Mouse (Mus musculus) T-helper 1 cell (primary cell): Measurements from ENCODE around the gene Tmtc2.

Experiments used
- in situ Hi-C: fragments of 300-600 bp; cut with MboI, MseI; formaldehyde crosslinking; loops from one replicate; pipeline ENCODE4 v1.15.1; 2025; ENCODE audit warnings: high pct_unique_total_duplicates

Gene Tmtc2

GRCm38 (mm10) chr10:105544004-105545003, 29.9 kb downstream of the Tmtc2 start:
- in situ Hi-C loops: no loop called here

- in situ Hi-C loops: no loop called here
Measured at GRCm38 (mm10) chr10:105542081-105542480, 32.2 kb downstream of the Tmtc2 start.

DNA sequence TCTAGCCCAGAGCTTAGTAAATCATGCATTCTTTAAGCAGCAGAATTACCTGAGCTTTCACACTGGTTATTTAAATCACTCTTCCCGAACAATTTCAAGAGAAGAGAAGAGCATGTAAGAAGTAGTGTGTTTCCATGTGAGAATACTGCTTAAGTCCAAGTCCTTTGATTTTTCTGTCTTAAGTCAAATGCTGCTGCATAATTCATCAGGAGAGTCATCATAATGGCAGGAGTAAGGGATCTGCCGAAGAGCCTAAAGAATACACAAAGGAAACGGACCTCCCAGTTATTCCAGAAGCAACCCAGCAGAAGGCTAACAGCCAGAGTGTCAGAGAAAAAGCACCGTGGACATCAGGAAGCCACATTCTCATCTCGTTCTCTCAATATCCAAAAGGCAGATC, 34.6 kb downstream of the Tmtc2 start:
- in situ Hi-C loops: no loop called here

GRCm38 (mm10) chr10:105536910-105537309, 37.3 kb downstream of the Tmtc2 start:
- in situ Hi-C loops: no loop called here

GRCm38 (mm10) chr10:105535848-105536247, 38.4 kb downstream of the Tmtc2 start:
- in situ Hi-C loops: no loop called here

DNA sequence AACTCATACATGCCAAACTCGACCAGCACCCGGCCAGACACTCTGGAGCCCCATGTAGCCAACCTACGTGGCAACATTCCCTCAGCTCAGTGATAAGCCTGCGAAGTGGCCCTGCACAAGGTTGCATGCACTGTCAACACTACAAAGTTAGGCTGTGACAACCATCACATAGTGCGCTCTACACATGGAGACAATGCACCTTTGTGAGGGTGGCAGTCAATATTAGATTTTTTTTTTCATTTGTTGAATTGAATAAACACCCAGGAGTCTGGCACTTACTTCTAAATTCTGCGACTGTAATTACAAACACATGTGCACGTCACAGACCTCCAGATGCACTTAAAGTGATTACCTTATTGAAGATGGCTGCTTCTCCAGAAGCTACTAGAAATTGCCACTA, 41.5 kb downstream of the Tmtc2 start:
- in situ Hi-C loops: no loop called here

- in situ Hi-C loops: no loop called here
Measured at GRCm38 (mm10) chr10:105532019-105532525, 42.2 kb downstream of the Tmtc2 start.

- in situ Hi-C loops: no loop called here
Measured at GRCm38 (mm10) chr10:105531080-105531894, 43.0 kb downstream of the Tmtc2 start.

GRCm38 (mm10) chr10:105523405-105524088, 50.7 kb downstream of the Tmtc2 start:
- in situ Hi-C loops: no loop called here

GRCm38 (mm10) chr10:105522431-105522830, 51.8 kb downstream of the Tmtc2 start:
- in situ Hi-C loops: no loop called here

DNA sequence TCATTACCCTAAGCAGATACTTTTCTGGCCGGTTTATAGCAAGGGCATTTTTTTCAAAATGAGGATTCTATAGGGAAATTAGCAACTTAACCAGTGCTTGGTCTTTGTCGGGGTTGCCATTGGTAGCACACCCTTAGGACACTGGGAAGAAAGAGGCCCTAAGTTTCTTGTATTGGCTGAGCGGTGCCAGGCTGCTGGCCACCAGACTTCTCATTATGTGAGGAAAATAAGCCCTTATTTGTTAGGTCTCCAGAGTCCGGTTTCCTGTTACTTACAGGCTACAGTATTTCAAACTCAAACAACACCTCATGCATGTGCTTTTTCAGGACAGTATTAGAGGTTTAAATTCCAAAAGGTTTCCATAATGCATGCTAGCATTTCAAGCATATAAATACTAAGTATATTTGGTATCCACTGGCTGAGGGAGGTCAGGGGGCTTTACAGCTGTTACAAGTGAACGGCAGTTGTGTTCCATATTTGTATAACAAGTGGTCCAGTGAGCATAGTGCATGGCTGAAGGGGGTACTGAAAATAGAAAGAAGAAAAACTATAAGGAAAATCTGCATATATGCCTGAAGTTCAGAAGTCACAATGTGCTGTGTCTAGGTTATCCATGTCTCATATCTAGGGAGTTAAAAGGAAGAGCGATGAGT, 55.0 kb downstream of the Tmtc2 start:
- in situ Hi-C loops: no loop called here

GRCm38 (mm10) chr10:105518144-105518543, 56.1 kb downstream of the Tmtc2 start:
- in situ Hi-C loops: no loop called here

GRCm38 (mm10) chr10:105513777-105514322, 60.4 kb downstream of the Tmtc2 start:
- in situ Hi-C loops: no loop called here

DNA sequence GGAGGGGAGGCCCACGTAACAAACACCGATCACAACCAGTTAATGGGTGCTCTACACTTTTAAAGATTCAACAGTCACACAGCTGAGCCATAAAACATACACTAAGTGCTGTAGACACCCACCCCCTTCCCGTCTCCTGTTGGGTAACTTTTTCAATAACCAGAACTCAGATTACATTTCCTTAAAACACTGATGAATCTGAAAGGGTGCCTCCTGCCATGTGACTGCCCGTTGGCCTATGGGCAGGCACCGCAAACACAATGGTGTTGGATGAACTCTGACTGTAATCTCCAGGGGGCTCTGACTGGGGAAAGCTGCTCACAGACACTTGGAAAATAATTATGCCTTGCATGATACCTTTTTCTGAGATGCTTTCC, 64.4 kb downstream of the Tmtc2 start:
- in situ Hi-C loops: loop anchor here (10.0 kb wide), 1 partner anchor 1345 kb away; no protein-coding TSS in a partner anchor

DNA sequence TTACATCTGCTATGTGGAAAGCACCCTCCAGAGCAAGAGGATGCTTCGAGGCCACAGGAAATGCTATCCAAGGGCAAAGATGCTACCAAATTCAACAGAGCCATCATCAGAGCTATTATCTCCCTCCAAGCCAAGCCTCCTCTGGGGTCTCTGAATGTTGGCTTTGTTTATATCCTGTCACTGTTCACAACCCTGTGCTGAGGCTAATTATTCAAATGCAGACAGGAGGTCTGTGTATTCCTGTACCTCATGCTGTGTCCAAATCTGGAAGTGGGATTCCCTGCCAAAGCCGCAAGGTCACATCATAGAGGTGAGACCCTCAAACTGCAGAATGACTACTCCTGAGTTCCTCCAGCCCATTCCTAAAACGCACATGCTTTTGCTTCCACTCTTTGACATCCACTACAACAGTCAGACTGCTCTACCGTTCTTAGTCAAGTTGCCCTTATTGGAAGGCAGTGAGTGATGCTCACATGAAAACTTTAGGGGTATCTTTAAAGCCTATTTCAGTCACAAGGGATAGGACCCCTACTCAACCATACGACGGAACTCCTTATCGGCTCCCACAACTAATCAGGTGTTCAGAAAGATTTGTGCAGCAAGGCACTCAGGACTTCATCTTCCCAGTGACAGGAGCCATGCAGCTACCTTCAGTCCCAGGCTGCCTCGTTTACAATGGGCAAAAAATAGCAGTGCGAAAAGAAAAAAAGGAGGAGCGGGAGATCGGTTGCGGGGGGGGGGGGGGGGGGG, 64.9 kb downstream of the Tmtc2 start:
- in situ Hi-C loops: loop anchor here (10.0 kb wide), 1 partner anchor 1345 kb away; no protein-coding TSS in a partner anchor

DNA sequence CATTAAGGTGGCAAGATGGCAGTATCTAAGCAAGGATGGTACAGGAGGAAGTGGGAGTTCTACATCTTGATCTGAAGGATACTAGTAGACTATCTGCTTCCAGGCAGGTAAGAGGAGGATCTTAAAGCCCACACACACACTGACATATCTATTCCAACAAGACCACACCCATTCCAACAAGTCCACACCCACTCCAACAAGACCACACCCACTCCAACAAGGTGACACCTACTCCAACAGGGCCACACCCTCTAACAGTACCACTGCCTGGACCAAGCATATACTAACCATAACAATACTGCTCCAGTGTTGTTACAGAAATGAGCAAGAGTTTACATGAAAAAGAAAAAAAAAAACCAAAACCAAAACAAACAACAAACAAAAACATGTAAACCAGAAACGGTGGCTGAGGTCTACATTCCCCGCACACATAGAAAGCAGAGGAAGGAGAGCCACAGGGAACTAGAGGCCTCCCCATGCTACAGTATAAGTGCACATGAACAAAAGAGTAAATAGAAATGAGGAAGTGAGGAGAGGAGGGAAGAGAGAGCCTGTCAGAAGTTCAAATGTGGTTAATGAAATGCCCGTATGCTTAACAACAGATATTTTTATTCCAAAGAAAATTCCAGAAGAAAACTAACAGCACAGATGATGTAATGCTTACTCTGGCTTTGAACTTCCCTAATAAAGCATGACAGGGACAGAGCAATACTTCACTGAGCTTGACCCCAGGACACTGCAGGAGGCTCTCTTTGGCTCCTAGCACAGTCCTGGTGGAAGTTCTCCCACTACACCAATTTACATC, 66.1 kb downstream of the Tmtc2 start:
- in situ Hi-C loops: loop anchor here (10.0 kb wide), 1 partner anchor 1347 kb away; no protein-coding TSS in a partner anchor

DNA sequence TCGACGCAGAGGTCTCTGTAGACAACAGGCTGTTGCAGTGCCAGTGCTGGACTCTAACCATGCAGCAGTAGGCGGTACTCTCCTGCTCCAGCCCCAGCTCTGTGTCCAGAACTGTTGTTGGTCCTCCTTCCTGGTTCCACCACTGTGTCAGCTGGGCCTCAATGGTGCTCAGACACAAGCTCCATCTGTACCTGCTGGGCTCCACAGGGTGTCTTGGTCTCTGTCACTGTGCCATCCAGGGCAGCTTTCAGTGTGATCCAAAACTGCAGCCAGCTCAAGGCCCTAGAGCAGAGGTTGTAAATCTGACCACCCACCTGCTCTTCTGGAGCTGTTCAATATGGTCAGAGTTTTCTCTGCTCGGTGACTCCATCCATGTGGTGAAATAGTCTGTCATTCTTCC, 68.2 kb downstream of the Tmtc2 start:
- in situ Hi-C loops: loop anchor here (10.0 kb wide), 1 partner anchor 1349 kb away; no protein-coding TSS in a partner anchor

DNA sequence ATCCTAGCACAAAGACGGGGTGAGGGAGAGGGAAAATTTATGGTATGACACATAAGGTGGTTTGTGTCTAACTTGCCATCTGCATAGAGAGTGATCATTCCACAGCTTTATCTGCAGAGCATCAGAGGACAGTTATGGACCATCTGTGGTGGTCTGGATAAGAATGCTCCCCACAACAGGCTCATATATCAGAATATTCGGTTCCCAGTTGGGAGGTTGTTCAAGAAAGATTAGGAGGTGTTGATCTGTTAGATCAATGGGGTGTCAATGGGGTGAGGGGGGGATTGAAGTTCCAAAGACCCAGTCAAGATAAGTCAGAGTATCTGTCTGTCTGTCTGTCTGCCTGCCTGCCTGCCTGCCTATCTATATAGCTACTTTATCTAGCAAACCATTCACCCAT, 69.8 kb downstream of the Tmtc2 start:
- in situ Hi-C loops: loop anchor here (10.0 kb wide), 1 partner anchor 1350 kb away; no protein-coding TSS in a partner anchor

- in situ Hi-C loops: loop anchor here (10.0 kb wide), 1 partner anchor 1353 kb away; no protein-coding TSS in a partner anchor
Measured at GRCm38 (mm10) chr10:105501736-105502135, 72.5 kb downstream of the Tmtc2 start.
